Mouse (Mus musculus) spleen, adult 2 months (tissue): ENCODE data around the gene Frrs1l. TPM values are rescaled to one million over a fixed set of nuclear protein-coding genes. Genes with fewer than 3 reads are reported as not detected.
A peak's percentile ranks its signal among the peaks of the same experiment; 100 is the strongest.

Experiments used
- DNase-seq, 2 experiments: peaks; one replicate each; pipeline versions ENCODE4 v3.0.0 to v3.0.0-alpha.2; 2012 to 2021; ENCODE audit warnings: low spot score in 2 of 2, low read depth in 1 of 2
- H3K27ac ChIP-seq: fragments of 200-500 bp; 2 replicates; pipeline ENCODE4 v1.5.1; 2012; ENCODE audit warnings: low read length, inconsistent platforms; ENCODE audit not compliant: insufficient read depth
- H3K27me3 ChIP-seq: fragments of 200-500 bp; 2 replicates; pipeline ENCODE4 v1.6.1; 2012; ENCODE audit warnings: mild to moderate bottlenecking, moderate library complexity, low read length, inconsistent platforms; ENCODE audit not compliant: control insufficient read depth, insufficient read depth
- H3K36me3 ChIP-seq: fragments of 200-500 bp; 2 replicates; pipeline ENCODE4 v1.6.1; 2012; ENCODE audit warnings: mild to moderate bottlenecking, low read length, inconsistent platforms; ENCODE audit not compliant: control insufficient read depth, insufficient read depth
- H3K4me1 ChIP-seq: fragments of 200-500 bp; 2 replicates; pipeline ENCODE4 v1.6.1; 2011; ENCODE audit warnings: inconsistent platforms; ENCODE audit not compliant: control insufficient read depth, insufficient read depth, insufficient read length
- H3K4me3 ChIP-seq: fragments of 200-500 bp; 2 replicates; pipeline ENCODE4 v1.5.1; 2011; ENCODE audit warnings: mild to moderate bottlenecking, inconsistent platforms; ENCODE audit not compliant: insufficient read depth, insufficient read length; ENCODE audit errors: extremely low read depth
- CTCF ChIP-seq: fragments of 200-500 bp; IDR thresholded peaks from 2 replicates; pipeline ENCODE4 v1.5.1; 2011; ENCODE audit warnings: mild to moderate bottlenecking, inconsistent platforms; ENCODE audit not compliant: insufficient read depth, insufficient read length, insufficient replicate concordance; ENCODE audit errors: extremely low read depth
- POLR2A ChIP-seq: fragments of 200-500 bp; IDR thresholded peaks from 2 replicates; pipeline ENCODE4 v1.6.1; 2011; ENCODE audit warnings: low read depth, low read length, inconsistent platforms
- WGBS: fragments of 180-500 bp; shearing (Covaris S2); methylation state at CpG from one replicate; pipeline ENCODE4 v1.1.7; 2018; 5-methylcytosine and 5-hydroxymethylcytosine counted together
- polyA plus RNA-seq: library from polyadenylated mRNA; depleted of rRNA; stranded (reverse); fragments of >200 nt; gene quantifications from 2 replicates; pipeline ENCODE4 v1.2.3, GENCODE M21; 2012

Frrs1l gene
- polyA plus RNA-seq, 1 experiment: not detected

GRCm38 (mm10) chr4:57023527-57023926 is 33.3 kb upstream of the Frrs1l start:
- H3K4me3 ChIP-seq: no peak overlapping the region
- no peaks in the 10 kb centered on the region for H3K27me3 ChIP-seq
- peak in 1 of 2 experiments; percentile 59 for DNase-seq
- 48% methylated on average over 3 of the region's 3 CpGs for WGBS
- no peaks in the 10 kb centered on the region for H3K36me3 ChIP-seq
- no peak overlapping the region for H3K27ac ChIP-seq
- H3K4me1 ChIP-seq: peaks cover 10% of the 10 kb centered on the region; the same call in 1 of the 2 replicates
- TF ChIP-seq POLR2A: no peak
- TF ChIP-seq CTCF: no peak

GRCm38 (mm10) chr4:57021288-57021687 is 31.1 kb upstream of the Frrs1l start:
- no peaks in the 10 kb centered on the region; the same call in 1 of the 2 replicates for H3K4me1 ChIP-seq

DNA sequence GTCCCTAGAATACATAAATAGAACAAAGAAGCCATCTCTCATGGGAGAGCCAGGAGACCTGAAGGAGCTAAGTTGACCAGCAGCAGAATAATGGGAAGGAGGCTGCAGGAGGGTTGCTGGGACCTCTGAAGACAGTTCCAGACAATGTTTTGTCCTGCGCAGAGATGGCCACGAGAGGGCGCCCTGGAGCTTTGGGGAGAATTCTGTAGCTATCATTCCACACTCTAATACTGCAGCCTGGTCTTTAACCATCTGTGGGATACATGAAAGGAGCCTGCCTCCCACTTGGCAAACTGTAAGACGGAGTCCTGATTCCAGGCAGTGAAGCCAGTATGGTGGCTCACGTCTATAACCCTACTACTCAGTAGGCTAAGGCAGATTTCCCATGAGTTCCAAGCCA is 27.0 kb upstream of the Frrs1l start:
- H3K27ac ChIP-seq: no peak overlapping the region
- WGBS: 23% methylated on average over 5 of the region's 5 CpGs
- no peaks in the 10 kb centered on the region for H3K27me3 ChIP-seq
- peak; percentile 26 to 73 for DNase-seq
- no peaks in the 10 kb centered on the region for H3K36me3 ChIP-seq
- H3K4me1 ChIP-seq: no peaks in the 10 kb centered on the region
- no peak for TF ChIP-seq POLR2A
- TF ChIP-seq CTCF: peak; percentile 87; the same call in 1 of the 2 replicates
- H3K4me3 ChIP-seq: no peak overlapping the region

More at GRCm38 (mm10) chr4:57021288-57021687, 31.1 kb upstream of the Frrs1l start:
- TF ChIP-seq POLR2A (no peak), CTCF (no peak)
- Histone ChIP-seq H3K27me3 (no peaks in the 10 kb centered on the region), H3K4me3 (no peak overlapping the region), H3K27ac (no peak overlapping the region), H3K36me3 (no peaks in the 10 kb centered on the region)
- 85% methylated on average over 3 of the region's 3 CpGs for whole genome bisulfite sequencing
- DNase-seq: no peak

DNA sequence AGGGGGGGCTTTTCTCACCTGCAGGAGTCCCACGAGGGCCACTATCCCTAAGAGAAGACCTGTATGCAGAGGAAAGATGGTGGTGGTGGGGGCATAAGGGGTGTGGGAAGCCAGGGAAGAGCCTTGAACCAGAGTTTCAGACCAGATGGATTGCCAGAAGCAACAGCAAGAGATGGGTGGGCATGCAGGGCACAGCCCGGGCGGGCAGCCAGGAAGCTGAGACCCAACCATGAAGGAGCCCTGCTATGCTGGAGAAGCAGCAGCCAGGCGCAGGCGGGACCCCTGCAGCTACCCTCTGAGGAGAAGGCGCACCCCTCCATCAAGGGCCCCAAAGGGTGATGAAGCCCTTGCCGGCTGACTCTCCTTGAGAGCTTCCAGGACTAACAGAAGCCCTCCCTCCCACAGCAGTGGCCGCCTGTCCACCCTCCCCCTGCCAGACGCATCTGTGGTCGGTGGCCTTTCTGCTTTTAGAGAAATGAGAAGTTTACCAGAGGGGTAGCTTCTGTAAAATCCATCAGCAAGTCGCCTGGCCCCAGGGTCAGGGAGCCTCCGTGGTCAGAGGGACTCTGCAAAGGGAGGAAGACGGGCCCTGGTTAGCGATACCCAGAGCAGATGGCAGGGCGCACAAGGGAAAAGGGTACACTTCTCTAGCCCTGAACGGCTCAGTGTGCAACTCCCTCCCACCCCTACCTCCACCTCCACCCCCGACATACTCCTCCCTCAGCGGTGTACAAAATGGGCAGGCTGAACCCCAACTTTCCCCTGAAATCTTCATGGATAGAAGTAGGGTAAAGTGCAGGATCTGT is 26.4 kb upstream of the Frrs1l start:
- Histone ChIP-seq H3K27me3 (no peaks in the 10 kb centered on the region), H3K4me3 (no peak overlapping the region), H3K27ac (no peak overlapping the region), H3K36me3 (no peaks in the 10 kb centered on the region), H3K4me1 (no peaks in the 10 kb centered on the region)
- DNase-seq: no peak
- no peak for TF ChIP-seq POLR2A
- TF ChIP-seq CTCF: no peak
- WGBS: 43% methylated on average over 18 of the region's 18 CpGs

DNA sequence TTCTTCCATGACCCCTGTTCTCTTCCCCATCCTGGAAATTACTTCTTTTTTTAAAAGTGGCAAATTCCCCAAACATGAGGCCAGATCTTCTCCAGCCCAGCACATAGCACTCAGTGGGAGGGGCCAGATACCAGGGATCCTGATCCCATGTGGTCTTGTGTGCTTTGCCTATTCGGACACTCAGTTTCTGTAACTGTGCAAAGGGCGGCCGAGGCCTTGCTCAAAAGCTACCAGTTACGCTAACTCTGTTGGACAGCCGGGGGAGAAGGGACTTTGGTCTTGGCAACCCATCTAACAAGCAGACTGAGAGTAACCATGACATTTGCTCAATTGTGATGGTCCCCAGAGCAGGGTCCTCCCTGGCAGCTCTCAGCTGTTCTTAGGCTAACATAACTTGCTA is 24.8 kb upstream of the Frrs1l start:
- H3K36me3 ChIP-seq: no peaks in the 10 kb centered on the region
- H3K4me1 ChIP-seq: no peaks in the 10 kb centered on the region
- no peaks in the 10 kb centered on the region for H3K27me3 ChIP-seq
- DNase-seq: no peak
- 96% methylated on average over 5 of the region's 5 CpGs for WGBS
- no peak overlapping the region for H3K4me3 ChIP-seq
- TF ChIP-seq POLR2A (no peak), CTCF (no peak)
- H3K27ac ChIP-seq: no peak overlapping the region

DNA sequence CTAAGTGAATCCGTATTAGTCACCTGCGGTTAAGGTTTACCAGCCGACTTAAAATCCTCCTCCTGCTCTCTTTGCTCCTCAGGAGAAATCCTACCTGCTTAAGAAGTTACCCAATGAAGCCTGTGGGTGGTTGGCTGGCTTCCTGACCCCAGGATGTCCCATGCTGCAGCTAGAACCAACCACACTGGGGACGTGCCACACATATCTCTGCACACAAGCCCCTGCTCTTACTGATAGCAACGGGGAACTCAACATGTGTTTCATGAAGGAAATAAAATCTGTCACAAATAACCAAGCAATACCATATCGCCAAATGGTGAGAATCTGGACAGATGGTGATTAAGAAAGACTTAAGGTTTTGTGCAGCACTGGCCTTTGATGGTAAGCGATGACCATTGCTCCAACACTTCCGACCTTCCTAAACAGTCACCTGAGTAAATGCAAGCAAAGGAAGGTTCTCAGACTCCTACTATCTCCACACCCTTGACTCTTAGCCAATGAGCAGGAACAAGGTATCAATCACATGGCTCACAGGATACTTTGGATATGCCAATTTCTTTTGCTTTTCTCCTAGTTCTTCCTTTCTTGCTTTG is 21.4 kb upstream of the Frrs1l start:
- WGBS: 49% methylated on average over 8 of the region's 8 CpGs
- no peaks in the 10 kb centered on the region for H3K4me1 ChIP-seq
- TF ChIP-seq CTCF (no peak), POLR2A (no peak)
- no peak overlapping the region for H3K4me3 ChIP-seq
- H3K27me3 ChIP-seq: no peaks in the 10 kb centered on the region
- DNase-seq: no peak
- H3K36me3 ChIP-seq: no peaks in the 10 kb centered on the region
- no peak overlapping the region for H3K27ac ChIP-seq

- WGBS: 11% methylated on average over 6 of the region's 6 CpGs
- H3K27me3 ChIP-seq: no peaks in the 10 kb centered on the region
Measured at GRCm38 (mm10) chr4:57010919-57011318, 20.7 kb upstream of the Frrs1l start.

More at GRCm38 (mm10) chr4:57010919-57011318, 20.7 kb upstream of the Frrs1l start:
- no peaks in the 10 kb centered on the region for H3K36me3 ChIP-seq
- H3K4me1 ChIP-seq: no peaks in the 10 kb centered on the region
- no peak for DNase-seq
- no peak for TF ChIP-seq POLR2A
- TF ChIP-seq CTCF: no peak
- no peak overlapping the region for H3K4me3 ChIP-seq
- H3K27ac ChIP-seq: no peak overlapping the region
